Mouse (Mus musculus): ENCODE measurements at regions not wholly inside any gene's neighbourhood (a gene's known extent, or its start where the extent isn't known, plus 50 kb on each side); places are given as distances from the start of the nearest gene placed in this dataset.
A peak's percentile ranks its signal among the peaks of the same experiment; 100 is the strongest.

- DNase-seq: no peak
Measured at GRCm38 (mm10) chr19:32881443-32881842, 124.1 kb downstream of the Pten start.

GRCm38 (mm10) chr19:32884279-32884678 is 127.0 kb downstream of the Pten start:
- no peak for DNase-seq

GRCm38 (mm10) chr19:32885481-32886131 is 128.3 kb downstream of the Pten start:
- peak; percentile 15 for DNase-seq

DNA sequence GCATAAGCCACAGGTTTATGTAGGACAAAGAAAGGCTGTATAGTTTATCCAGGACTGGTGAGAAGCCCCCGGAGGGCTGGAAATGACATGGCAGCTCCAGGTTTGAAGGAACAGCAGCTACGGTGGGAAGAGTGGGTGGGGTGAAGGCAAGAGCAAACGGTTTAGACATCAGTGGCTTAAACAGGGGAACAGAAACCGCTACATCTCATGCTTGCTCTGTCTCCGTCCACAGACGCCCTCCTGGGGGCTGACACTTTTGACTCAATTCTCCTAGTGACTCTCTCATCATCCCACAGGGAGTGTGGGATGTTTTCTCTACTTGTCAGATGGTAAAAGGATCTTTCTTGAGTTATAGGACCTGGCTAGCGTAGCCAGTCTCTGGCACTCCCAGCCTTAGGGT is 129.9 kb downstream of the Pten start:
- DNase-seq: no peak

- DNase-seq: no peak
Measured at GRCm38 (mm10) chr19:32888616-32889305, 131.5 kb downstream of the Pten start.

DNA sequence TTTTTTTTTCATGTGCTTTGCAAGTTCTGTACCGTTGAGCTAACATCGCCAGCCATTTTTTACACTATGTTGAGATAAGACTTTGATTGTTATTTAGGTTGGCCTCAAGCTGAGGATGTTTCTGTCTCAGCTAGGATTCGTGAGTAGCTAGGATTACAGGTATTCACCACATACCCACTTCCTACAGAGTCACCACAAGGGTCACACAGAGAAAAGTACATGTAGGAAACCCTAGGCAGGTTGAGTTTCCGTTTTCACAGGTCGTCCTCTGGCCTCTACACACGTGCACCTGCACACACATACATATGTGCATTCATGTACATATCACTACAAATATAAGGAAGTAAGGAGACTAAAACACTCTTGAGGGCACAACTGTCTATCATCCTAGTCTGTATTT is 133.5 kb downstream of the Pten start:
- no peak for DNase-seq

- no peak for DNase-seq
Measured at GRCm38 (mm10) chr19:32892469-32892868, 135.2 kb downstream of the Pten start.

GRCm38 (mm10) chr19:32903454-32904108 is 146.3 kb downstream of the Pten start:
- DNase-seq: peak; percentile 71

DNA sequence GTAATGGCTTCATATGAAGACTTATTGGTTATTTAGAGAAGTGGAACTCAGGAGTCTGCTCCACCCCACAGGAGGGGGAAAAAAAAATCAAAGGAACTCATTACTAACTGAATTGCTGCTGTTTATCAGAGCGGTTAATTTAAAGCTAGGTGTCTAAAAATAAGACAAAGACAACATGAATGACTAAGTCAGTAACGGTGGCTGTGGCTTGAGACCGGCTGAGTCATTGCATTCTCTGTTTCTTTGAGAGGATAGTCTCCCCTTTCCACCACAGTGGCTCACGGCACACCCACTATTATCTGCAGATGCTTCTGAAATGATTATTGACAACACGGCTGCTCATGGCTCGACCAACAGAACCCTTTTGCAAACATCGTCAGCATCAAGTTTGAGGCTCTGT is 147.2 kb downstream of the Pten start:
- no peak for DNase-seq

DNA sequence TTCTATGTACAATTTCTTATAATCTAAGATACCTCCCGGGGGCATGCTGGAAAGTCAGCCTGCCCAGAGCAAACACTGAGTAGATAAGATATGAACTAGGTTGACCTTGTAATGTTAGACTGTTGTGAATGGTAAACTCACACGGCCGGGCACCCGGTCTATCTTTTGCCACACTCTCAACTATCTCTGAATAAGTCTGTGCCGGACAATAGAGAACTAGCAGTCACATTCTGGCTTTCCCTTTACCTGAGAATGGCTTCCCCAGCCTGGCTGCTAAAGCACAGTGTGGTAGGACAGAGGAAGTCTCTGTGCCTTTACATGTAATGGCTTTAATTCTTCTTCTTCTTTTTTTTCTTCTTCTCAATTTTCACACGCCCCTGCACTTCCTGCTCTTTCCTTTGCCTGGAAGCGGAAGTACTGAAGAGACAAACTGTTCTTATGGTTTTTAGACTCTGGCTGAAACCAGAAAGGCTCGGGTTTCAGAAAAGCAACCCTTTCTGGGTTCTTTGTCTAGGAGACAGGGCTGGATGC is 148.7 kb downstream of the Pten start:
- no peak for DNase-seq

DNA sequence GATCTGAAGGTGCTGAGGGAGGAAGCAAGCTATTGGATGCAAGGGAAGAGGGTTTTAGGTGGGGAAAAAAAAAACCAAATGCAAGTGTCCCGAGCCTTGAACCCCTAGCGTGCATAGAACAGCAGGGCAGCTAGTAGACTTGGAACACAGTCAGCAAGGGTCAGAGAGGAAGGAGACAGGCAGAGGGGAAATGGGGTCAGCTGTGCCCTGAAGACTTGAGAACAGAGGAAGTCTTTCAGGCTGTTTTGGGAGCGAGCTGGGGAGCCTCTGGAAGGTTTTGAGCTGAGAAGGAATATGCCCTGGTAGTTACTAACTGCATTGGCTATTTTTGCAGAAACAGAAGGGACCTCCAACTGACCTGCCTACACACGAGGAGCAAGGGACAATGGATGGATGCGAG is 149.5 kb downstream of the Pten start:
- DNase-seq: peak; percentile 4

DNA sequence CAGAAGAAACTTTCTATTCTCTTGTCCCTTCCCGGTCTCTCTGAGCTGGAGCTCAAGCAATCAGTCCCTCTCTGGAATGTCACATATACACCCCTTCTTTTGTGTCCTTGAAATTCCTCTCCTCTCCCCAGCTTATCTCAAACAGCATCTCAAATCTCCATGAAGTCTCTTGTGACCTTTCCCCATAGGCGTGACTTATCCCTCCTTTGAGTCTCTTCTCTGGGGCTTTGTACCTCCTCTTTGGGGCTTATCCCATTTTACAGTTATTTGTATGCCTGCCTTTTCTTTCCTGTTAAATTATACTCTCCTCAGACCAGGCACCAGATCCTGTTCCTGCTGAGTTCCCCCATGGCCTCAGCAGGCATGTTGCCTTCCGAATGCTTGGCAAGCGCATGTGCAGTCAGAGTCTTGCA is 152.8 kb downstream of the Pten start:
- no peak for DNase-seq

DNA sequence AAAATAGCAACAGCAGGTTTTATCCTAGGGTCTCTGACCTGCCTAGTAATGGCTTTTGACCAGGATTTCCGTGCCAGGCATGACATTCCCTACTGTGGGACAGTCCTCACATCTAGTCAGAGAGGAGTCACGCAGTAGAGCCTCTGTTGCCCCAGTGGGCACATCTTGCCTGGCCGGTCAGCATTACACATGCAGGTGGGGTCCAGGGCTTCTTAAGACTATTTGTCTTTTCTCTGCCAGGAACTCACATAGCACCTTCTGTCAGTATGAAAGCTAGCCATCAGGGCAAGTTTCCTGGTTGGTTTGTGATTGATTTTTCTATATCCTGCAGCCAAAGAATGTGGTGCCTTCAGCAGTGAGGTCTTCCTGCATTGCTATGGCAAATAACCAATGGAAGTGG is 155.0 kb downstream of the Pten start:
- DNase-seq: no peak

DNA sequence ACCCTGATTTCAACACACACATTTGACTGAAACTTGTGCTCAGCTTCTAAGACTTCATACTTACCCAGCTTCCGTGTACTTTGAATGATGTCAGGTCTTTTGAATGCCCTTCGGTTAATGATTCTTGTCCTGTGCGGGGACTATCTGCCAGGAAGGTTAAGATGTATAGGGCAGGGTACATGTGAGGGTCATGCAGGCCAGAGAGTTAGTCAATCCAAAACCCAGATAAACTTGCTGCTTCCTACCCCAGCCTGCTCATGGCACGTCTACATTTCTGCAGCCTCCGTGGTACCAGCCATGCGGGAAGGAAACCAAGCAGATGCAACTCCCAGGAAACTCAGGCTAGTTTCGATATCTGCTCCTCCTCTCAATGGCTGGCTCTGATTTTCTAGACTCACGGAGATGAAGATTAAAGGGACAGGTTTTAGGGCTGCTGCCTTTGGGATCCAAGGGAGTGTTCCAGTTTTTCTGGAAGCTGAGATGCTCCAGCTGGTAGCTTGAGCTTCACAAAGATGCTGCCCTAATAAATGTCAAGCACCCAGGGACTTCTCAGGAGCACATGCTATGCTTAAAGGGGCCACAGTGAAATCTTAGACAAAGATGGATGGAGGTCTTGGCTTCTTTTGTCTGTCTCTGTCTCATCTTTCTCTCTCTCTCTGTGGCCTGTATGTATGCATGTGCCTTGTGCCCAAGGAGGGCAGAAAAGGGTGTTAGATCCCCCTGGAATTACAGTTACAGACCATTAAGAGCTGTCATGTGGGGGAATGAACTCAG is 159.4 kb downstream of the Pten start:
- DNase-seq: no peak

GRCm38 (mm10) chr19:32921021-32921420 is 163.7 kb downstream of the Pten start:
- no peak for DNase-seq

GRCm38 (mm10) chr19:32923911-32924310 is 166.6 kb downstream of the Pten start:
- DNase-seq: no peak

DNA sequence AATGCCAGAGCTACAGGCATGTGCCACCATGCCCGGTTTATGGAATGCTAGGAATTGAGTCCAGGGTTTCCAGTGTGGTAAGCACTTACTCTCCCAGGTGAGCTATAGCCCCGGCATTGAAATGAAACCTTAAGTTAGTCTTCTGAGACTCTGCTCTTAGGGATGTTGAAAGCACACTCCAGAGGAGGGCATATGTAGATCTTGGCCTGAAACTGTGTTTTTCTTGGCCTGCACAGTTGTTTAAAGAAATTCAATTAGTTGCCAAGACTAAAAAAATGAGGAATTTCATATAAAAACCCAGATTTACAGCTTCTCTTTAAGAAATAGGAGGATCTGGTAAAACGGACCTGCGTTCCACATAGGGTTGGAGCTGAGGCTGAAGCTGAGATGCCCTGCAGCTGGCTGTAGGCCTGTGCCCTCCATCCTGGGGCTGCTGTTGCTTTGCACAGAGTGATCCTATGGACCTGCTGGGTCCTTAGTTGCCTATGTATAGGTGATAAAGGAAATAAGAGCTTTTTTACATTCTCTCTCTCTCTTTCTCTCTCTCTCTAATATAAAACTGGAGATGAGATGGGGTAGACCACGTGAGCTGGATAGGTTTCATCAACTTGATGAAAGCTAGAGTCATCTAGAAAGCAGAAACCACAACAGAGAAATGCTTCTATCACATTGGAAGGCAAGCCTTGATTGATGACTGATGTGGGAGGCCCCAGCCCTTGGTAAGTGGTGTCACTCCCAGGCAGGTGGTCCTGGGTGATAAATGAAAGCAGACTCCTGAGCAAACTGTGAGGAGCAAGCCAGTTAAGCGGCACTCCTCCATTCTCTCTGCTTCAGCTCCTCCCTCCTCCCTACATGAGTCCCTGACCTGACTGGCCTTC is 168.6 kb downstream of the Pten start:
- DNase-seq: no peak

- no peak for DNase-seq
Measured at GRCm38 (mm10) chr19:32926571-32926970, 169.3 kb downstream of the Pten start.

- no peak for DNase-seq
Measured at GRCm38 (mm10) chr19:32933676-32934075, 176.4 kb downstream of the Pten start.

GRCm38 (mm10) chr19:32935638-32936037 is 178.3 kb downstream of the Pten start:
- DNase-seq: no peak

DNA sequence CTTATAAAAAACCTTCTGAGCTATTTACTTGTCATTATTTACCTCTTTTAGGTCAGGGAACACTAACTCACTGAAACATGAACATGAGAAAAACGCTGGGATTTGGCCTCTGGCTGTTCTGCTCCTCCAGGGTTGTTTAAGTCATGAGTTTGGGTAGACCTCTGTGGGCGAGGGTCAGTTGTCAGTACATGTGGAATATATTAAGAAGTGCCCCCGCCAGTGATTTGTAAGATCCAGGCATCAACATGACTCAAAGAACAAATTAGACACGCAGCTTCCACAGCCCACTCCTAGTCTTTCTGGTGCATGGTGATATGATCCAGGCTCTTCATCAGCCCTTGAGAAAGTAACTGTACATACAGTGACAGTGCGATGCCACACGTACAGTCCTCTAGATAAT is 180.3 kb downstream of the Pten start:
- DNase-seq: no peak

- DNase-seq: no peak
Measured at GRCm38 (mm10) chr19:32939692-32940091, 182.4 kb downstream of the Pten start.
